Mouse (Mus musculus) megakaryocyte progenitor cell, adult 5-6 weeks (primary cell): ENCODE results near the gene Rnf111. TPM values are rescaled to one million over a fixed set of nuclear protein-coding genes. Genes with fewer than 3 reads are reported as not detected.
"Not testable (repeated sequence)": the region's sequence is repeated elsewhere in the genome, so short reads cannot be mapped to it uniquely, and the experiment has no call there.

Source experiments
- ATAC-seq: replicated peaks from 2 replicates; pipeline ENCODE4 v1.8.0; 2016; ENCODE audit warnings: mild to moderate bottlenecking, moderate TSS enrichment, inconsistent platforms; ENCODE audit not compliant: poor library complexity
- total RNA-seq, 2 experiments: library from RNA; stranded (forward) in 1 of 2; stranded (reverse) in 1 of 2; fragments of 157-497, 149-512 nt in 1 of 2; fragments of 200-1000 nt in 1 of 2; gene quantifications; 2 replicates each; pipeline versions ENCODE4 v1.2.3 to v1.2.4; 2015 to 2017

Gene Rnf111
- 43.8 and 49.2 TPM in 2 replicates for total RNA-seq (2015)
- 22.0 and 31.2 TPM in 2 replicates for total RNA-seq (2017)

DNA sequence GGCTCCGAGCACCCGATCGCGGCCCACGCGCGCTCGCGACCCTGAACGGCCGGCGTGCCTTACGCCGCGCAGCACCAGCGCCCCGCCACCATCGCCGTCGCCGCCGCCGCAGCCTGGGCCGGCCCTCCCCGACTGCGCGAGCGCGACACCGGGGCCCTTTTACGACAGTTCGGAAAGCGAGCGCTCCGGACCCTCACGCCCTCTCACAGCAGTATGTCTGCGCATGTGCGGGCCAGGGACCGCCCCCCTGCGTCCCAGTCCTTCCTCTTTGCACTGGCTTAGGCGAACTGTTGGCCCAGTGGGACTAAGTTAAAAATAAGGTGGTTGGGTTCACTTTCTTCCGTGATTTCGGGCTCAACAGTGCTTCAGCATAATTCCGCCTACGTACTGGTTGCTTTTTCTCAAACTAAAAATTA lies at the start of gene Rnf111:
TSS of gene Rnf111 (minus strand) at position 100 of the 416 bp plus-strand sequence.
- peak; percentile 96 for ATAC-seq

GRCm38 (mm10) chr9:70552233-70552632 lies 48.7 kb upstream of the Rnf111 start:
- ATAC-seq, result not testable (repeated sequence)

GRCm38 (mm10) chr9:70551524-70551923 lies 48.0 kb upstream of the Rnf111 start:
- no peak for ATAC-seq

DNA sequence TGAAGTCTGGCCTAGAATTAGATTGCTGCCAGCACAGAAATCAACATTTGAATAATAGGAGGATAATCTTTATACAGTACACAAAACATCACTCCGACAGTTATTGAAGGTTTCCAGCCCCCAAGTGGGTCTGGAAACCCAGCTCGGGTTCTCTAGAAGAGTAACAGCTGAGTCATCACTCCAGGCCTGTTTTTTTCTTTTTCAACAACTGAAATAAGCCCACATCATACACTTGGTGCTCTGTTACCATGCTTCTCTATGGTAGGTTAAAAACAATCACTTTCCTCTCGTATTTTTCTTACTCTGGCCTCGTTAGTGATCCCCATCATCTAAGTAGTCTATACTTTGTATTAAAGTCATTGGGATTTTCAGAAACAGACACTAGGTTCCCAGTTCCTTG lies 44.8 kb upstream of the Rnf111 start:
- ATAC-seq, result no peak

- ATAC-seq, result not testable (repeated sequence)
Measured at GRCm38 (mm10) chr9:70546576-70546975, 43.1 kb upstream of the Rnf111 start.

DNA sequence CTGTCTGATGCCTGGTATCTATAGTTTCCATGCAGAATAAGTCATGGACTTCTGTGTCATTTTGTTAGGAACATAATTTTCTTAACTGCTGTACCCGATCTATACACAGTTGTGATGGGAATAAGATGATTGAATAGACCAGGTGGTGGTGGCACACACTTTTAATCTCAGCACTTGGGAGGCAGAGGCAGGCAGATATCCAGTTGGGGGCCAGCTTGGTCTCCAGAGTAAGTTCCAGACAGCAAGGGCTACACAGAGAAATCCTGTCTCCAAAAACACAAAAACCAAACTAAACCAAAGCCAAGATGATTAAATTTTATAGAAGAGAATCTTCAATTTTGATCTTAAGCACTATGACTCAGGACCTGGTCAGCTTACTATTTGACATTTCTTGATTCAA lies 41.3 kb upstream of the Rnf111 start:
- no peak for ATAC-seq

DNA sequence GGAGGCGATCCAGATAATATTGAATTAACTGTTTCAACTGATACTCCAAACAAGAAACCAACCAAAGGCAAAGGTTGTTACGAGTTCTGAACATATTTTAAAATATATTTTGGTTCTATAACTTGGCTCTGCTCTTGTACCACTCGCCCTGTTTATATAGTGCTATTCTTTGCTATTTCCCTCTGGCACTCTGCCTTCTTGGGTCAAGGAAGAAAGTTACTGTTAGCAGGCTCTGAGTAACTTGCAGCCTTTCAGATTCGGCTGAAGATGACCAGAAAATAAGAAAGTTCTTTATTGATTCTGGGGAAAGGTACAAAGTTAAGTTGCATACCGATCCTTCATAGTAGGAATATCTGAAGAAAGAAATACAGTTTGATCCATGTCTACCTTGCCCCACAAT lies 40.5 kb upstream of the Rnf111 start:
- no peak for ATAC-seq

- ATAC-seq, result peak; percentile 44
Measured at GRCm38 (mm10) chr9:70543048-70543880, 39.7 kb upstream of the Rnf111 start.

DNA sequence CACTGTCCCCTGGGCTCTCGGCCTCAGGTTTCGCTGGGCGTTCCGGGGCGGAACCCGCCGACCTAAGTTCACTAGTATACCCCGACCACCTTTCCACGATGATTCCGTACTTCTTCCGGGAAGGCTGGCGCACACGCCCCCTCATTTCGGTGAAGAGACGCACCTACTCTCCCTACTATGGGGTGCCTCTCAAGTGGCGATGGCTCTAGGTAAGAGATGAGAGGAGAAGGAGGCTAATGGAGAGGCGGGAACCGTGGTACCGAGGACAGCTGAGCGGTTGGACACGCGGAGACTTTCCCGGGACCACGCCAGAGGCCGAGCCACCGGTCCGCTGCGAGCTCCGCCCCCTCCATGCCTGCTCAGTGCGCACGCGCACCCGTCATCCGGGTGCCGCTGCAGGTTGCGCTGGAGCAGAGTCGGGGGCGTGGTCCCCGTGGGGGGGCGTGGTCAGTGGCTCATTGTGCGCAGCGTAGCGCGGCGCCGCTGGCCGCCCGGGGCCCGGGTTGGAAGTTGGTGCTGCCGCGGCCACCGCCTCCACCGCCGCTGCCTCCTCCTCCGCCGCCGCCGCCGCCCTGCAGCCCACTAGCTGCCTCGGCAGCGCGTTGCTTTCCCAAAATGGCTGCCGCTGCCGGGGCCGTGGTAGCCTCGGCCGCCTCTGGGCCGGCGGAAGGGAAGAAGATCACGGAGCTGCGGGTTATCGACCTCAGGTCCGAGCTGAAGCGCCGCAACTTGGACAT lies 38.9 kb upstream of the Rnf111 start, which contains the start of gene Sltm:
TSS of gene Sltm (plus strand) at position 450 of the 737 bp plus-strand sequence.
- ATAC-seq, result peak; percentile 94

DNA sequence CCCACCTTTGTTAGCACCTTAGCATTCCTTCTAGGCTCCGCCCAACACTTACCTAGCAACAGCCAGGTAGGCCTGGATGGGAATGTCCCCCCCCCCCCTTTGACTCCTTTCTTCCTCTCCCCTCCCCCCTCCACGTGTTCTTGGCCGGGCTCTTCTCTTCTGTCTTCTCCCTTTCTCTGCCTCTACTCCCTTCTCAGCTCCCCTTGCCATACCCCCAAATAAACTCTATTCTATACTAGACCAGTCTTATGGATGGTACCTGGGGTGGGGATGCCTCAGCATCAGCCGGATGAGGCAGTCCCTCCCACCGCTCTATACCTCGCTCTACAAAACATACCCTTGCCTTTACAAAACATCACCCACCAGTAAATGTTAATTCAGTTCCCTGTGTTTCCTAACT lies 38.1 kb upstream of the Rnf111 start:
- ATAC-seq, result no peak

DNA sequence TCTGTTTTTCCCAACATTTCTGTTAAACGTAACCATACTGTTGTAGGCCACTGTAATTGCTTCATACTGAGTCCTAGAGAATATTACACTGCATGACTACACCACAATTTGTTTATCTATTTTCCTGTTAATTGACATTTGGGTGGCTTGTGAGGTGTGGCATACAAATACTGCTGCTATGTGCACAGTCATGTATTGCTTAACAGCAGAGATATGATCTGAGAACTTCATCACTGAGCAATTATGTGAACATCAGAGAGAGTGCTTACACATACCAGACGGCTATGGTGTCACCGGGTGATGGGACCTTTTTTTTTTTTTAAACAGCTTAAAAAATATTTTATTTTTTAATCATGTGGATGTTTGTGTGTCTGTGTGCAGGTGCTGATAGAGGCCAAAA lies 29.8 kb upstream of the Rnf111 start:
- ATAC-seq, result peak; percentile 76

DNA sequence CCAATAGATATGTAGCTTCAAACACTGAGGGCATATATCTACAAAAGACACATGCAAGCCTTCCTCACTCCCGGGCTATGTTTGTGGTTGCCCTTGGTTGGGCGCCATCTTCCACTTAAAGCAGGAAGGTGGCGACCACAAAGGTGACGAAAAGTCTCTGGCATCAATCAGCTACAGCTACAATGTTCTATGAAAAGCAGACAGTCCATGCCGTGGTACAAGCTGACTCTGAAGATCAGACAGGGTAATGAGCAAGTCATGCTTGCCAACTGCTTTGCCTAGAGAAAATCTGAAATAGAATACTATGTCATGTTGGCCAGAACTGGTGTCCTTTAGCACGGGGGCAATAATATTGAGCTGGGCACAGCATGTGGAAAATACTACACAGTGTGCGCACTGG lies 20.8 kb upstream of the Rnf111 start:
- 0 out of 2 replicates have a peak, but pooled peaks have one; percentile 20 for ATAC-seq

DNA sequence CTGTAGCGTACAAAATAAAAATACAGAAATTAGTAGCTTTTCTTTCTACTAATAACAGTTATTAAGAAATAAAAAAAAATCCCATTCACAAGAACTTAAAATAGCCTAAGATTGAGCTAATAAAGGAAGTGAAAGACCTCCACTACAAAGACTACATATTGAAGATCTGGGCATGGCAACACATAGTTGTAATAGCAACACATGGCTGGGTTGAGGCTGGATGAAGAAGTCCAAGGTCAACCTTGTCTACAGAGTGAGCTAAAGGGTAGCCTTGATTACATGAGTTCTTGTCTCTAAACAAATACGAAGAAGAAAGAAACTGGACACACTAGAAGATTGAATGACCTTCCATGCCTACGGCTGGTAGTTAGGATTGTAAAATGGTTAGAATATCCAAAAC lies 20.3 kb upstream of the Rnf111 start:
- ATAC-seq, result no peak

DNA sequence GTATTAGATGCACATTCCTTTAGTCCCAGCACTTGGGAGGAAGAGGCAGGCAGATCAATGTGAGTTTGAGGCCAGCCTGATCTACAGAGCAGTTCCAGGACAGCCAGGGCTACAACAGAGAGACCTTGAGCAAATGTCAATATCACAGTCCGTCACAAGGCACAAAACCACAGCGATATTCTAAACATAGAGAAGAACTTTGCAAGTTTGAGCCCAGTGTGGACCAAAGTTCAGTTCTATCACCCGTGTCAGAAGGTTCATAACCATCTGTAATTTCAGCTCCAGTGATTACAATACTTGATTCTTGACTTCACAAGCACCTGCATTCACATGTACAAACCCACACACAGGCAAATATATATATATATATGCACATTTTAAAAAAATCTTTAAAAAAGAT lies 17.1 kb upstream of the Rnf111 start:
- no peak for ATAC-seq

GRCm38 (mm10) chr9:70511681-70512080 lies 8.2 kb upstream of the Rnf111 start:
- ATAC-seq, result no peak

GRCm38 (mm10) chr9:70510998-70511583 lies 7.6 kb upstream of the Rnf111 start:
- ATAC-seq, result no peak

- ATAC-seq, result no peak
Measured at GRCm38 (mm10) chr9:70509906-70510525, 6.5 kb upstream of the Rnf111 start.

GRCm38 (mm10) chr9:70506787-70507186 lies 3.3 kb upstream of the Rnf111 start:
- ATAC-seq, result no peak

- ATAC-seq, result no peak
Measured at GRCm38 (mm10) chr9:70506186-70506585, 2.7 kb upstream of the Rnf111 start.

- peak; percentile 56 for ATAC-seq
Measured at GRCm38 (mm10) chr9:70503015-70503603, 416 bp downstream of the Rnf111 start.
